Mouse (Mus musculus): Measurements from ENCODE around the gene Cabcoco1. TPM values are rescaled to one million over a fixed set of nuclear protein-coding genes. Genes with fewer than 3 reads are reported as not detected.

Cabcoco1 gene
- polyA plus RNA-seq, 1 experiment from 2014 or later: 1.3 TPM

Other genes starting within 250 kb of the Cabcoco1 start
- 5.8 and 5.9 TPM in 2 replicates for gene Tmem26, start 181.8 kb upstream of the Cabcoco1 start, polyA plus RNA-seq (2015; fragmentation: Nextera tagmentation; extraction: Ambion mirVana)